ENCODE assay signal across 1 mouse cellular context in genomic region chr7:4739041-4739543, GRCm38 (mm10).
TF ChIP-seq lines count a peak whose summit lies in the region.

No protein-coding gene starts in this region.

TF ChIP-seq in CH12.LX, 34 proteins besides CTCF, POLR2A, EP300 and RAD21 (continued from another document):
- TF ChIP-seq MXI1 (IDR thresholded peaks at IDR 0.05; ENCODE audit: low read depth, low read length) (no peak), PAX5 (IDR thresholded peaks at IDR 0.05; ENCODE audit: low read length) (no peak), MAX (IDR thresholded peaks at IDR 0.05; ENCODE audit: low read length) (no peak), MEF2A (IDR thresholded peaks at IDR 0.05; ENCODE audit: borderline replicate concordance, low read depth, low read length) (no peak), SIN3A (IDR thresholded peaks at IDR 0.05; ENCODE audit: low read length) (no peak; the same call in 1 of the 2 replicates), ZKSCAN1 (IDR thresholded peaks at IDR 0.05; ENCODE audit: borderline replicate concordance, low read depth, low read length) (no peak), USF1 (IDR thresholded peaks at IDR 0.05; ENCODE audit: low read depth, low read length) (no peak), CHD1 (IDR thresholded peaks at IDR 0.05; ENCODE audit: low read depth, low read length) (no peak), TCF12 (IDR thresholded peaks at IDR 0.05; ENCODE audit: low read depth, low read length) (no peak), KAT2A (IDR thresholded peaks at IDR 0.05; ENCODE audit: insufficient replicate concordance, low read length) (no peak), MAFK (IDR thresholded peaks at IDR 0.05; ENCODE audit: insufficient replicate concordance, low read length) (no peak), NRF1 (IDR thresholded peaks at IDR 0.05; ENCODE audit: low read depth, low read length) (peak; percentile 71; the same call in 1 of the 2 replicates), NELFE (IDR thresholded peaks at IDR 0.05; ENCODE audit: low read depth, low read length) (no peak), RCOR1 (conservative IDR thresholded peaks at IDR 0.05; ENCODE audit: low read depth, low read length) (0 out of 2 replicates have a peak, but pooled peaks have one; percentile 50), USF2 (conservative IDR thresholded peaks at IDR 0.05; ENCODE audit: low read depth, low read length) (no peak), GABPA (IDR thresholded peaks at IDR 0.05; ENCODE audit: insufficient replicate concordance, low read depth, low read length) (no peak), MAZ (IDR thresholded peaks at IDR 0.05; ENCODE audit: low read depth, low read length) (no peak), UBTF (IDR thresholded peaks at IDR 0.05; ENCODE audit: low read depth, low read length) (no peak), JUN (IDR thresholded peaks at IDR 0.05; ENCODE audit: insufficient read depth, low read depth, low read length) (no peak), ZC3H11A (IDR thresholded peaks at IDR 0.05; ENCODE audit: low read depth, low read length) (no peak), ETS1 (conservative IDR thresholded peaks at IDR 0.05; ENCODE audit: low read depth, low read length) (0 out of 2 replicates have a peak, but pooled peaks have one; percentile 22), BHLHE40 (IDR thresholded peaks at IDR 0.05; ENCODE audit: low read depth, low read length) (no peak), ZNF384 (IDR thresholded peaks at IDR 0.05; ENCODE audit: low read depth, low read length) (no peak), TBP (conservative IDR thresholded peaks at IDR 0.05; ENCODE audit: low read depth, low read length) (0 out of 2 replicates have a peak, but pooled peaks have one; percentile 29), ZMIZ1 (IDR thresholded peaks at IDR 0.05; ENCODE audit: low read depth, low read length) (no peak), JUND (conservative IDR thresholded peaks at IDR 0.05; ENCODE audit: low read depth, low read length) (no peak), ELF1 (IDR thresholded peaks at IDR 0.05; ENCODE audit: low read depth, low read length) (no peak)
